Mouse (Mus musculus) forebrain, embryonic 16.5 days (tissue): ENCODE measurements at regions not wholly inside any gene's neighbourhood (a gene's known extent, or its start where the extent isn't known, plus 50 kb on each side); places are given as distances from the start of the nearest gene placed in this dataset.

ENCODE experiments used
- ATAC-seq: fragments of 200-750 bp; cut with Nextera tagmentation; 2 replicates; pipeline ENCODE4 v1.8.0; 2017; ENCODE audit warnings: mild to moderate bottlenecking, moderate library complexity
- H3K27ac ChIP-seq: fragments of 300-500 bp; sonication (generic); 2 replicates; pipeline ENCODE4 v1.5.1; 2014; ENCODE audit warnings: low read length, control low read depth
- H3K27me3 ChIP-seq: fragments of 300-500 bp; sonication (generic); replicated peaks from 2 replicates; pipeline ENCODE4 v1.6.1; 2014; ENCODE audit warnings: low read length; ENCODE audit not compliant: control insufficient read depth, insufficient read depth
- H3K36me3 ChIP-seq: fragments of 300-500 bp; sonication (generic); 2 replicates; pipeline ENCODE4 v1.6.1; 2014; ENCODE audit not compliant: control insufficient read depth, insufficient read depth
- H3K4me1 ChIP-seq: fragments of 300-500 bp; sonication (generic); replicated peaks from 2 replicates; pipeline ENCODE4 v1.6.1; 2014; ENCODE audit warnings: low read length; ENCODE audit not compliant: control insufficient read depth, insufficient read depth
- H3K4me2 ChIP-seq: fragments of 300-500 bp; sonication (generic); 2 replicates; pipeline ENCODE4 v1.6.1; 2014; ENCODE audit warnings: mild to moderate bottlenecking, low read length, control low read depth
- H3K4me3 ChIP-seq: fragments of 300-500 bp; sonication (generic); replicated peaks from 2 replicates; pipeline ENCODE4 v1.5.1; 2014; ENCODE audit warnings: mild to moderate bottlenecking, low read length, control low read depth
- H3K9ac ChIP-seq: fragments of 300-500 bp; sonication (generic); replicated peaks from 2 replicates; pipeline ENCODE4 v1.6.1; 2014; ENCODE audit warnings: low read depth, low read length, control low read depth
- H3K9me3 ChIP-seq: fragments of 300-500 bp; sonication (generic); 2 replicates; pipeline ENCODE4 v1.6.1; 2016; ENCODE audit warnings: low read length; ENCODE audit not compliant: control insufficient read depth
- WGBS: fragments of 180-500 bp; shearing (Covaris S2); extraction: QIAGEN DNeasy Blood & Tissue Kit; methylation state at CpG from one replicate; pipeline ENCODE4 v1.1.7; 2014; 5-methylcytosine and 5-hydroxymethylcytosine counted together

DNA sequence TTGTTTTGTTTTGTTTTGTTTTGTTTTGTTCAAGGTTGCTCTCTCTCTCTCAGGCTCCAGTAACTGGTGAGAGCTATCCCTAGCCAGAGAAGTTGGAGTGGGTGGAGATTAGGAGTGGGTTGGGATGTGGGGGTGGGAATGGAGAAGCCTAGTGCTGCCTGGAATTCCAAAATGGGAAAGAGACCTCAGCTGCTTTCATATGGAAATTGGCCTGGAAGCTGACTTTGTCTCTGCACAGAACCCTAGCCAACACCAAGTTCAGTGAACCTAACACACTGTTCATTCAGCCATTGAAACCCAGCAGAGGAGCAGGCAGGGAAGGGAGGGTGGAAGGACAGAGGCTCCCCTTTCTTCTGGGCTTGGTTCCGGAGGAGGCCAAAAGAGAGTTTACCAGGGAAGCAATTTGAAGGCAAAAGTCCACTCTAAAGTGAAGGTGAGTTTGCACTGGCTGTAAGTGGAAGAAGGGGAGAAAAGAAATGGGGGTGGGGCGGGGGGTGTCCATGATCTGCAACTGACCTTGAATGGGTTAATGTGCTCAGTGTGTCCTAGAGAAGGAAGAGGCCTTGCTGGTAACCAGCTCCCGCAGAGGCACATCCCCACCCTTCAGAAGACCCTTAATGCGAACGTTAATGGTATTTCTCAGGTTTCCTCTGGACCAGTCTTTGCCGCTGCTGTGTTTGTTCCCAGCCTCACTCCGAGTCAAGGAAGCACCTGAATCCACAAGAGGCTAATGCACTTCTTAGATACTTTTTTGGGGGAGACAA lies 245.1 kb downstream of the Insig2 start:
- no peak overlapping the region for H3K4me2 ChIP-seq
- ATAC-seq, result peak; percentile 80
- H3K4me1 ChIP-seq, result peaks cover 10% of the 10 kb centered on the region
- no peak overlapping the region for H3K27ac ChIP-seq
- no peaks in the 10 kb centered on the region for H3K36me3 ChIP-seq
- no peak overlapping the region for H3K9ac ChIP-seq
- H3K4me3 ChIP-seq, result no peak overlapping the region
- no peaks in the 10 kb centered on the region for H3K27me3 ChIP-seq
- no peaks in the 10 kb centered on the region for H3K9me3 ChIP-seq
- 14% methylated on average over 7 of the region's 7 CpGs for WGBS

DNA sequence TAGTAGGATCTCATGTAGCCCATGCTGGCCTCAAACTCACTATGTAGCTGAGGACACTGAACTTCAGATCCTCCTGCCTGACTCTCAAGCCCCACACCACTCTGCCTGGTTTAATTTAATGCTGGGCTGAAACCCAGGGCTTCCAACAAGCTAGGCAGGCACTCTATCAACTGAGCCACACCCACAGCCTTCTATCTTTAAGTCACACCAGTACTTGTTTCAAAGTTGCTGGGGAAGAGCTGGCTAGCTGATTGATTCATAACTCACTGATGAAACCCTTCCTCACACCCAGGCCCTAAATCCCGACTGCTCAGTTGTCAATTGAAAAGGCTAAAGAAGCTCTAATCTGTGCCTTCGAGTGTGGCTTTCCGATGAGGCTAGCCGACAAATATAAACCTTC lies 241.8 kb downstream of the Insig2 start:
- no peaks in the 10 kb centered on the region for H3K27me3 ChIP-seq
- 89% methylated on average over 4 of the region's 4 CpGs for WGBS
- no peaks in the 10 kb centered on the region for H3K36me3 ChIP-seq
- no peak overlapping the region for H3K27ac ChIP-seq
- H3K9ac ChIP-seq, result no peak overlapping the region
- H3K9me3 ChIP-seq, result no peaks in the 10 kb centered on the region
- H3K4me2 ChIP-seq, result no peak overlapping the region
- no peak overlapping the region for H3K4me3 ChIP-seq
- peaks cover 6% of the 10 kb centered on the region for H3K4me1 ChIP-seq
- ATAC-seq, result no peak

DNA sequence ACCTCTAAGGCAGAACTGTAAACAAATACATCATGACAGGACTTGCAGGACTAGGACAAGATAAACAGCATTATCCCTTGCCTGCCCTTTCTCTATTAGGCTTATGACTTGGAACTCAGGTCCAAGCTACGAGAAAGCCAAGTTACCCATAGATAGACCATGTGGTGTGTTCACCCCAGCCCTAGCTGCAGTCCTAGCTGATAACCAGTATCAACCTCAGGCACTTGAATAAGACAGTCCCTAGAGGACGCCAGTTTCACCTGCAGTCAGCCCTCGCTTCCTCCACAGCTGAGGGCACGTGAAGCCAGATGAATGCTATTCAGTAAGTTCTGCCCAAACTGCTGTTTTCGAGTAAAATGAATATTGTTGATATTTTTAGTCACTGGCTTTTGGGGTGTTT lies 239.5 kb downstream of the Insig2 start:
- no peak for ATAC-seq
- WGBS, result 75% methylated on average over 5 of the region's 5 CpGs
- peaks cover 7% of the 10 kb centered on the region for H3K4me1 ChIP-seq
- no peak overlapping the region for H3K4me2 ChIP-seq
- no peak overlapping the region for H3K4me3 ChIP-seq
- H3K9ac ChIP-seq, result no peak overlapping the region
- H3K27me3 ChIP-seq, result 0 out of 2 replicates have a peak, but pooled peaks cover 4% of the 10 kb centered on the region
- H3K36me3 ChIP-seq, result no peaks in the 10 kb centered on the region
- no peak overlapping the region for H3K27ac ChIP-seq
- H3K9me3 ChIP-seq, result no peaks in the 10 kb centered on the region

DNA sequence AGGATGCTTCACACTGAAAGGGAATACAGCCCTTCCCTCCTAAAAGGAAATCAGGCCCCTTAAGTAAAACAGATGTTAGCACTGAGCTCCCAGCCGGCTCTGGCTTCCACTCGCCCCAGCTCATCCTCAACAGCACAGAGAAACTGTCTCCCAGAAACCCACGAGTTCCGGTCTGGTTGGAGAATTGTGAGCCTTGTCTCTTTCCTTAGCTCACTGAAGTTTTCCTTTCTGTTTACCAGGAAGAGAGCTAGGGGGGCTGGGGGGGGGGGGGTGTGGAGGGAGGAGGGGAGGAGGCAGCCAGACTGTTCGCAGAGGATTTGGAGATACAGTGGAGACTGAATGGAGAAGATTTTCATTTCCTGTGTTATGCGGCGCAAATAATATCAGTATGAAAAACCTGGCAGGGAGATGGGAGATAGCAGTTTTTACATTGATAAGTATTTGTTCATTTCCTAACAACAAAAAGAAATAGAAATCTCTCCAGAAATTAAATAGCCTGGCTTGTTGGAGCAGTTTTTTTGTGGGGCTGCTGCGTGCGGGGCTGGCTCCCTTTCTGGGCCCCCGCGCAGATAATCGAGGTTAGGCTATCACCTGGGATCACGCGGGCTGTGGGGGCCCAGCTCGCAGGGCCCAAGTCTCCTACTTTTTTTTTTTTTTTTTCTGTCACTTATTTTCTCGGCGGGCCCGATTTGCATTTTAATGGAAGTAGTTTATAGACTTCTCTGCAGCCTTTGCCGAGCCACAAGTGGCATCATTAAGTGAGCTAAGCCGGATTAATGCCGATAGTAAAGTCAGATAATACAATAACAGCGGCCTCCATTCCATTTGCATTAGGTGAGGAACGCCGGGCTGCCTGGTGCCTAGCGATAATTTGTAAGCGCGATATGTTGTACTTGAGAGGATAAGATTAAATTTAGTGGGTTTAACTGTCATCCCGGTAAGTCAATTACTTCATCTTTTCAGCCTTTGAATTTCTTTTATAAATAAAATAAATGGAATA lies 235.5 kb downstream of the Insig2 start:
- Histone ChIP-seq H3K4me1 (peaks cover 7% of the 10 kb centered on the region), H3K27ac (no peak overlapping the region), H3K9ac (no peak overlapping the region), H3K9me3 (no peaks in the 10 kb centered on the region), H3K36me3 (no peaks in the 10 kb centered on the region), H3K4me3 (peak overlapping the region; percentile 31), H3K27me3 (peaks cover 13% of the 10 kb centered on the region; the same call in 1 of the 2 replicates), H3K4me2 (peak overlapping the region; percentile 52)
- 4% methylated on average over 28 of the region's 28 CpGs for WGBS
- peak; percentile 36; the same call in 1 of the 2 replicates for ATAC-seq

DNA sequence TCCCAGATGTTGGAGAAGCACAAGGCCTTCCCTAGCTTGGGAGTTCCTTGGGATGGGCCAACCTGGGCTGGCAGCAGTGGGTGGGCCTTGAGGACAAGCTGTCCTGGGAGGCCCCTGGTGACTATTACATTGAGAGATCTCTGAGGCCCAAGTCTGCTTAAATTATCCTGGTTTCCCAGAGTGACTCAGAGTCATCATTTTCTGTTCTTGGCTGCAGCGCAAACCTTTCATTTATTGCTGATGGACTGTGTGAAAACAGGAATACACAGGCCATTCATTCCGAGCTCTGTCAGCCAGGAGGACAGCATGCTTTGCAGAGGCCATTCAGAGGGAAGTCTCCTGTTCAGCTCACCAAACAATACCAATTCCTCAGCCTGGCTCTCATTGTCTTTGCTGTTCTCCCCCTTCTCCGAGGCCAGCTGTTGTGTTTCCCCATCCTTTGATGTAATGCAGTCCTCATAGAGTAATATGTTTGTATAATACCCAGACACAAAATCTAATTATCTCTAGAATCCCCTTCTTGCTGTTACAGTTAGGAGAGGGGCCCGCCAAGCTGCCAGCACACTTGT lies 220.5 kb downstream of the Insig2 start:
- H3K9me3 ChIP-seq, result no peaks in the 10 kb centered on the region
- WGBS, result 34% methylated on average over 4 of the region's 4 CpGs
- no peak for ATAC-seq
- no peaks in the 10 kb centered on the region for H3K27me3 ChIP-seq
- no peak overlapping the region for H3K27ac ChIP-seq
- H3K4me1 ChIP-seq, result no peaks in the 10 kb centered on the region
- no peak overlapping the region for H3K9ac ChIP-seq
- no peaks in the 10 kb centered on the region for H3K36me3 ChIP-seq
- no peak overlapping the region for H3K4me2 ChIP-seq
- H3K4me3 ChIP-seq, result no peak overlapping the region

DNA sequence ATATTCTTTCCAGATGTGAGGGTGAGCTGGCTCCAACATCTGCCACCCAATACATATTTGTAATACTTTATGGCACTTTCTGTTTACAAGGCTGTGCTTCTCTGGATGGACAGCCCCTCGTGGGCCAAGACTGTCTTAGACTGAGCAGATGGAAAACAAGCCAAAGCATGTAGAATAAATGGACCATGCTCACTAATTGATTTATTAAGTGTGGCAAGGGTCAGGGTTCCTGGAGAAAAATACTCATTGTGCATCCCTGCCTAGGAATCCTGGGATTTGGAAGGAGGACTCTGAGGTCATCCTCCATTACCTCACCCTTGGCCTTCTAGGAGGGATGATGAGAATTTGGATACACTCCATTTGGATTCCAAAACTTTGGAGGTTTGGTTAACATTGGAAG lies 219.9 kb downstream of the Insig2 start:
- Histone ChIP-seq H3K36me3 (no peaks in the 10 kb centered on the region), H3K4me2 (no peak overlapping the region), H3K9me3 (no peaks in the 10 kb centered on the region), H3K4me1 (no peaks in the 10 kb centered on the region), H3K27ac (no peak overlapping the region), H3K27me3 (no peaks in the 10 kb centered on the region), H3K9ac (no peak overlapping the region), H3K4me3 (no peak overlapping the region)
- no peak for ATAC-seq
- WGBS, result 59% methylated on average over 1 of the region's 1 CpGs

DNA sequence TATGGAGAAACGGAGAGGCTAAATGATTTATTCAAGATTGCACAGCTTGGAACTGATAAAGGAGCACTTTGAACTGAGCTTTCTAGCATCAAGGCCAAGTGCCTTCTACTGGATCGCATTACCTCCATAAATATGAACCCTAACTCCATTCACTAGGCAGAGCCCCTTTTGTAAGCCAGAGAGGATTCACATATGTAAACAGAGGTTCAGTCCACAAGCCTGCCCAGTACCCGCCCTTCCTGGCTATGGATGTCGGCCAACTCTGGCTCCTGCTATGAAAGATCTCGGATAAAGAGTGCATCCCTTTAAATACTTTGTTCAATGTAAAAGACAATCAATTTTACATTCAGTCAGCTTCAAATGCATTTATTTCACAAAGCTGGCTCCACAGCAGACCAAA lies 215.8 kb downstream of the Insig2 start:
- no peak overlapping the region for H3K9ac ChIP-seq
- no peak overlapping the region for H3K4me2 ChIP-seq
- no peak overlapping the region for H3K4me3 ChIP-seq
- no peaks in the 10 kb centered on the region for H3K36me3 ChIP-seq
- no peak for ATAC-seq
- H3K9me3 ChIP-seq, result no peaks in the 10 kb centered on the region
- no peaks in the 10 kb centered on the region for H3K27me3 ChIP-seq
- H3K4me1 ChIP-seq, result no peaks in the 10 kb centered on the region
- WGBS, result 59% methylated on average over 5 of the region's 5 CpGs
- no peak overlapping the region for H3K27ac ChIP-seq

DNA sequence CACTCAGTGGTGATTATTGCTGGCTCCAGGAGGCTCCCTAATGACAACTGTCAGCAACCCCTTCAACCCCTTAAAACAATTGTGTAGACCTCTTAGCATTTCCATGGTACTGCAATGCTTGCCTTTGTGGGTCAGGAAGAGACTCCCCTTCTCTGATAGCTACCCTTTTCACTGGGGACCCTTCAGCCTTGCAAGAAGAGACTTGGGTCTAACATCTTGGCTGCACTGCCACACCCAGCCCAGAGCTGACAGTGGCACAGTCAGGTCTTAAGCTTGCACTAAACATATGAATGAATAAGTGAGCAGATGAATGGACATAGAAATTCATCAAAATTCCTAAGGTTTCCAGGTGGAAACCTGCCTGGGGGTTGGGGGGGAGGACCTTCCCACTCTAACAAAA lies 209.0 kb downstream of the Insig2 start:
- 0 out of 2 replicates have a peak, but pooled peaks cover 3% of the 10 kb centered on the region for H3K27me3 ChIP-seq
- H3K27ac ChIP-seq, result no peak overlapping the region
- H3K4me3 ChIP-seq, result no peak overlapping the region
- H3K9ac ChIP-seq, result no peak overlapping the region
- no peak overlapping the region for H3K4me2 ChIP-seq
- 0 out of 2 replicates have a peak, but pooled peaks cover 4% of the 10 kb centered on the region for H3K4me1 ChIP-seq
- no peaks in the 10 kb centered on the region for H3K36me3 ChIP-seq
- ATAC-seq, result no peak
- H3K9me3 ChIP-seq, result no peaks in the 10 kb centered on the region

DNA sequence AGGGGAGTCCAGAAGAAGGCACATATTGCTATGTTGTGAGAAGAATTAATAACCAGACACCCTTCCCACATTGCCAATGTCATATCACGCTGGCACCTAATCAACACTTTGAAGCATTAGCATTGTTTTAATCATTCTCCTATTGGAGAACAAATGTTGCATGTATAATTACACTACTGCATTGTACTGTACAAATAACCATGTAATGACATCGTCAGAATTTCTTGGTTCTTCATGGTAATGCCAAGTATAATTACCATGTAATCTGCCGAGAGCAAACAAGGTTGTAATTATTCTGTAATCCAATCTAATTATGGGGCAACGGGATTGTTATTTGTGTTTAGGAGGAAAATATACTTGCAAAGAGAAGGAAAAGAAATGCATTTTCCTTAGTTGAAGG lies 196.1 kb downstream of the Insig2 start:
- Histone ChIP-seq H3K4me2 (no peak overlapping the region), H3K27ac (no peak overlapping the region), H3K27me3 (no peaks in the 10 kb centered on the region), H3K9me3 (no peaks in the 10 kb centered on the region), H3K4me3 (no peak overlapping the region), H3K9ac (no peak overlapping the region), H3K36me3 (no peaks in the 10 kb centered on the region), H3K4me1 (peaks cover 2% of the 10 kb centered on the region; the same call in 1 of the 2 replicates)
- peak; percentile 79 for ATAC-seq
- 32% methylated on average over 4 of the region's 4 CpGs for WGBS
